Mouse (Mus musculus) hindbrain, postnatal 0 days (tissue): ENCODE measurements around the gene Exoc3l2. TPM values are rescaled to one million over a fixed set of nuclear protein-coding genes. Genes with fewer than 3 reads are reported as not detected.

Experiments
- ATAC-seq: fragments of 200-750 bp; cut with Nextera tagmentation; 2 replicates; pipeline ENCODE4 v1.8.0; 2017; ENCODE audit warnings: mild to moderate bottlenecking, moderate TSS enrichment, moderate library complexity
- DNase-seq: peaks from one replicate; pipeline ENCODE4 v3.0.0-alpha.2; 2015; ENCODE audit warnings: low spot score
- H3K27ac ChIP-seq: fragments of 300-500 bp; sonication (generic); 2 replicates; pipeline ENCODE4 v1.5.1; 2014; ENCODE audit warnings: mild to moderate bottlenecking
- H3K27me3 ChIP-seq: fragments of 300-500 bp; sonication (generic); 2 replicates; pipeline ENCODE4 v1.6.1; 2014; ENCODE audit warnings: low read length, mixed read lengths; ENCODE audit not compliant: insufficient read depth
- H3K36me3 ChIP-seq: fragments of 300-500 bp; sonication (generic); 2 replicates; pipeline ENCODE4 v1.6.1; 2014; ENCODE audit warnings: low read length, mixed read lengths; ENCODE audit not compliant: insufficient read depth
- H3K4me1 ChIP-seq: fragments of 300-500 bp; sonication (generic); 2 replicates; pipeline ENCODE4 v1.6.1; 2014; ENCODE audit warnings: antibody characterized with exemption, low read length, mixed read lengths; ENCODE audit not compliant: insufficient read depth
- H3K4me2 ChIP-seq: fragments of 300-500 bp; sonication (generic); 2 replicates; pipeline ENCODE4 v1.6.1; 2014; ENCODE audit warnings: low read depth, mild to moderate bottlenecking, low read length, moderate library complexity, mixed read lengths
- H3K4me3 ChIP-seq: fragments of 300-500 bp; sonication (generic); 2 replicates; pipeline ENCODE4 v1.5.1; 2014; ENCODE audit warnings: low read length
- H3K9ac ChIP-seq: fragments of 300-500 bp; sonication (generic); replicated peaks from 2 replicates; pipeline ENCODE4 v1.6.1; 2014; ENCODE audit warnings: mild to moderate bottlenecking, low read length, moderate library complexity, mixed read lengths
- H3K9me3 ChIP-seq: fragments of 300-500 bp; sonication (generic); 2 replicates; pipeline ENCODE4 v1.6.1; 2016; ENCODE audit warnings: low read length, mixed read lengths
- CTCF ChIP-seq: IDR thresholded peaks from 2 replicates; pipeline ENCODE4 v1.5.1; 2016; ENCODE audit warnings: antibody characterized with exemption, control low read depth, low read depth
- WGBS: fragments of 180-500 bp; shearing (Covaris S2); extraction: QIAGEN DNeasy Blood & Tissue Kit; methylation state at CpG from one replicate; pipeline ENCODE4 v1.1.7; 2014; 5-methylcytosine and 5-hydroxymethylcytosine counted together
- polyA plus RNA-seq: library from polyadenylated mRNA; unstranded; fragments of >200 nt; fragmentation: Nextera tagmentation; extraction: Ambion mirVana; gene quantifications from 2 replicates; pipeline ENCODE4 v1.2.1, GENCODE M21; 2015
- total RNA-seq: library from RNA; depleted of rRNA; stranded (reverse); fragments of >200 nt; gene quantifications from 2 replicates; pipeline ENCODE4 v1.2.3, GENCODE M21; 2014

The Exoc3l2 gene
- total and polyA plus RNA-seq, 2 experiments from 2014 or later = 1.3 to 2.3 TPM

- H3K9me3 ChIP-seq = no peaks in the 10 kb centered on the region
- no peak overlapping the region for H3K4me2 ChIP-seq
- TF ChIP-seq CTCF = no peak
- peaks cover 17% of the 10 kb centered on the region; the same call in 1 of the 2 replicates for H3K36me3 ChIP-seq
- no peak overlapping the region for H3K9ac ChIP-seq
- ATAC-seq = no peak
- no peak overlapping the region for H3K4me3 ChIP-seq
- H3K4me1 ChIP-seq = peaks cover 18% of the 10 kb centered on the region; the same call in 1 of the 2 replicates
- H3K27me3 ChIP-seq = no peaks in the 10 kb centered on the region
- 95% methylated on average over 3 of the region's 4 CpGs for WGBS
- DNase-seq = no peak
- H3K27ac ChIP-seq = no peak overlapping the region
These were observed 7.9 kb upstream of the Exoc3l2 start for GRCm38 (mm10) chr7:19455186-19455585.

GRCm38 (mm10) chr7:19455819-19456495 lies 7.2 kb upstream of the Exoc3l2 start:
- peak overlapping the region; percentile 24; the same call in 1 of the 2 replicates for H3K9ac ChIP-seq
- no peak overlapping the region for H3K4me3 ChIP-seq
- no peak for TF ChIP-seq CTCF
- H3K4me2 ChIP-seq = peak overlapping the region; percentile 95; the same call in 1 of the 2 replicates
- 41% methylated on average over 11 of the region's 11 CpGs for WGBS
- H3K9me3 ChIP-seq = no peaks in the 10 kb centered on the region
- no peak for DNase-seq
- no peak for ATAC-seq
- peaks cover 18% of the 10 kb centered on the region; the same call in 1 of the 2 replicates for H3K4me1 ChIP-seq
- no peak overlapping the region for H3K27ac ChIP-seq
- peaks cover 11% of the 10 kb centered on the region; the same call in 1 of the 2 replicates for H3K36me3 ChIP-seq
- no peaks in the 10 kb centered on the region for H3K27me3 ChIP-seq

- Histone ChIP-seq H3K9me3 (no peaks in the 10 kb centered on the region), H3K4me3 (no peak overlapping the region), H3K4me1 (peaks cover 18% of the 10 kb centered on the region; the same call in 1 of the 2 replicates), H3K27me3 (no peaks in the 10 kb centered on the region), H3K9ac (no peak overlapping the region; the same call in 1 of the 2 replicates), H3K4me2 (peak overlapping the region; percentile 95), H3K36me3 (peaks cover 4% of the 10 kb centered on the region; the same call in 1 of the 2 replicates), H3K27ac (no peak overlapping the region)
- WGBS = 87% methylated on average over 7 of the region's 7 CpGs
- no peak for TF ChIP-seq CTCF
- ATAC-seq = no peak
- no peak for DNase-seq
These were observed 6.5 kb upstream of the Exoc3l2 start for GRCm38 (mm10) chr7:19456628-19457027.

GRCm38 (mm10) chr7:19457414-19458071 lies 5.6 kb upstream of the Exoc3l2 start:
- 0 out of 2 replicates have a peak, but pooled peaks have one; percentile 0 for ATAC-seq
- WGBS = 6% methylated on average over 14 of the region's 14 CpGs
- Histone ChIP-seq H3K4me2 (peak overlapping the region; percentile 95), H3K4me3 (peak overlapping the region; percentile 67), H3K4me1 (peaks cover 18% of the 10 kb centered on the region; the same call in 1 of the 2 replicates), H3K9me3 (no peaks in the 10 kb centered on the region), H3K27me3 (no peaks in the 10 kb centered on the region), H3K9ac (peak overlapping the region; percentile 81), H3K27ac (peak overlapping the region; percentile 78; the same call in 1 of the 2 replicates), H3K36me3 (no peaks in the 10 kb centered on the region)
- no peak for TF ChIP-seq CTCF
- no peak for DNase-seq

GRCm38 (mm10) chr7:19458072-19458486 lies 5.1 kb upstream of the Exoc3l2 start:
- ATAC-seq (peak; percentile 83), DNase-seq (peak; percentile 78)
- H3K9me3 ChIP-seq = no peaks in the 10 kb centered on the region
- no peaks in the 10 kb centered on the region for H3K27me3 ChIP-seq
- no peaks in the 10 kb centered on the region for H3K36me3 ChIP-seq
- H3K4me2 ChIP-seq = peak overlapping the region; percentile 95
- peak overlapping the region; percentile 81 for H3K9ac ChIP-seq
- peaks cover 18% of the 10 kb centered on the region; the same call in 1 of the 2 replicates for H3K4me1 ChIP-seq
- H3K27ac ChIP-seq = peak overlapping the region; percentile 78
- TF ChIP-seq CTCF = peak; percentile 60
- under 1% methylated on average over 26 of the region's 31 CpGs for whole genome bisulfite sequencing
- H3K4me3 ChIP-seq = peak overlapping the region; percentile 67

GRCm38 (mm10) chr7:19458591-19459111 lies 4.5 kb upstream of the Exoc3l2 start, which contains the start of gene Mark4:
Mark4 (minus strand) TSS chr7:19458821.
- no peak for TF ChIP-seq CTCF
- H3K4me3 ChIP-seq = peak within 1 kb of the TSS; percentile 67
- peak within 1 kb of the TSS; percentile 81 for H3K9ac ChIP-seq
- DNase-seq = peak; percentile 90
- peaks cover 18% of the 10 kb centered on the region; the same call in 1 of the 2 replicates for H3K4me1 ChIP-seq
- H3K4me2 ChIP-seq = peak within 1 kb of the TSS; percentile 95
- peak within 1 kb of the TSS; percentile 78 for H3K27ac ChIP-seq
- no peaks in the 10 kb centered on the region for H3K9me3 ChIP-seq
- H3K27me3 ChIP-seq = no peaks in the 10 kb centered on the region
- ATAC-seq = peak; percentile 85
- no peaks in the 10 kb centered on the region for H3K36me3 ChIP-seq
- WGBS = 1% methylated on average over 23 of the region's 42 CpGs
